Mouse (Mus musculus): Measurements from ENCODE around the gene Spink2. TPM values are rescaled to one million over a fixed set of nuclear protein-coding genes. Genes with fewer than 3 reads are reported as not detected.

Spink2 gene
- polyA plus RNA-seq, 1 experiment from 2014 or later, result not detected

GRCm38 (mm10) chr5:77174779-77175178, 36.5 kb downstream of the Spink2 start:
- ChIA-PET CTCF (no interaction called here), POLR2A (no interaction called here)

GRCm38 (mm10) chr5:77170593-77170992, 40.7 kb downstream of the Spink2 start:
- DNase-seq (ENCODE audit: low read depth, low spot score) (no peak), ATAC-seq (no peak)
- peaks cover 19% of the 10 kb centered on the region for H3K27me3 ChIP-seq
- POLR2A ChIA-PET, result no interaction called here
- TF ChIP-seq CTCF (IDR thresholded peaks at IDR 0.05), result peak; percentile 48
- CTCF ChIA-PET, result interaction anchor here (1.0 to 2.3 kb wide), 2 partner anchors 81 to 99 kb away, joined by 6 to 10 read pairs; no protein-coding TSS in a partner anchor
- in situ Hi-C loops (cut with MboI; ENCODE audit: low pct_unique_long_range_greater_than_20kb), result loop anchor here (10.0 kb wide), 1 partner anchor 86 kb away; no protein-coding TSS in a partner anchor

More at GRCm38 (mm10) chr5:77174779-77175178, 36.5 kb downstream of the Spink2 start:
- ATAC-seq, result no peak
- H3K27me3 ChIP-seq, result peaks cover 20% of the 10 kb centered on the region
- TF ChIP-seq CTCF (IDR thresholded peaks at IDR 0.05), result no peak
- in situ Hi-C loops (cut with MboI; ENCODE audit: low pct_unique_long_range_greater_than_20kb), result loop anchor here (10.0 kb wide), 1 partner anchor 90 kb away; no protein-coding TSS in a partner anchor
- no peak for DNase-seq (ENCODE audit: low read depth, low spot score)

GRCm38 (mm10) chr5:77167306-77167945, 43.8 kb downstream of the Spink2 start:
- peaks cover 6% of the 10 kb centered on the region for H3K27me3 ChIP-seq
- ChIA-PET CTCF (no interaction called here), POLR2A (interaction anchor here (0.7 kb wide), 1 partner anchor 39 kb away, joined by 4 read pairs; no protein-coding TSS in a partner anchor)
- ATAC-seq (no peak), DNase-seq (ENCODE audit: low read depth, low spot score) (no peak)
- in situ Hi-C loops (cut with MboI; ENCODE audit: low pct_unique_long_range_greater_than_20kb), result no loop called here
- no peak for TF ChIP-seq CTCF (IDR thresholded peaks at IDR 0.05)

- POLR2A ChIA-PET, result no interaction called here
- peaks cover 6% of the 10 kb centered on the region for H3K27me3 ChIP-seq
Observed at GRCm38 (mm10) chr5:77165703-77166625, 45.3 kb downstream of the Spink2 start.

GRCm38 (mm10) chr5:77163597-77163996, 47.7 kb downstream of the Spink2 start:
- TF ChIP-seq CTCF (IDR thresholded peaks at IDR 0.05), result no peak
- ChIA-PET POLR2A (no interaction called here), CTCF (interaction anchor here (0.8 kb wide), 1 partner anchor 34 kb away, joined by 3 read pairs; no protein-coding TSS in a partner anchor)
- DNase-seq (ENCODE audit: low read depth, low spot score), result no peak
- H3K27me3 ChIP-seq, result peaks cover 6% of the 10 kb centered on the region
- in situ Hi-C loops (cut with MboI; ENCODE audit: low pct_unique_long_range_greater_than_20kb), result no loop called here
- no peak for ATAC-seq

More at GRCm38 (mm10) chr5:77165703-77166625, 45.3 kb downstream of the Spink2 start:
- DNase-seq (ENCODE audit: low read depth, low spot score) (no peak), ATAC-seq (no peak)
- no peak for TF ChIP-seq CTCF (IDR thresholded peaks at IDR 0.05)
- CTCF ChIA-PET, result no interaction called here
- in situ Hi-C loops (cut with MboI; ENCODE audit: low pct_unique_long_range_greater_than_20kb), result no loop called here

GRCm38 (mm10) chr5:77162566-77162965, 48.7 kb downstream of the Spink2 start:
- in situ Hi-C loops (cut with MboI; ENCODE audit: low pct_unique_long_range_greater_than_20kb), result no loop called here
- ATAC-seq, result no peak
- peaks cover 8% of the 10 kb centered on the region for H3K27me3 ChIP-seq
- CTCF ChIA-PET, result no interaction called here
- no peak for DNase-seq (ENCODE audit: low read depth, low spot score)
- no peak for TF ChIP-seq CTCF (IDR thresholded peaks at IDR 0.05)
- POLR2A ChIA-PET, result no interaction called here

- in situ Hi-C loops (cut with MboI; ENCODE audit: low pct_unique_long_range_greater_than_20kb), result no loop called here
- peaks cover 6% of the 10 kb centered on the region for H3K27me3 ChIP-seq
- DNase-seq (ENCODE audit: low read depth, low spot score), result no peak
- no peak for TF ChIP-seq CTCF (IDR thresholded peaks at IDR 0.05)
- no peak for ATAC-seq
- ChIA-PET POLR2A (no interaction called here), CTCF (no interaction called here)
Observed at GRCm38 (mm10) chr5:77157777-77158540, 53.3 kb downstream of the Spink2 start.

GRCm38 (mm10) chr5:77156938-77157337, 54.3 kb downstream of the Spink2 start:
- no peak for DNase-seq (ENCODE audit: low read depth, low spot score)
- peaks cover 6% of the 10 kb centered on the region for H3K27me3 ChIP-seq
- CTCF ChIA-PET, result no interaction called here
- in situ Hi-C loops (cut with MboI; ENCODE audit: low pct_unique_long_range_greater_than_20kb), result no loop called here
- POLR2A ChIA-PET, result interaction anchor here (0.6 kb wide), 1 partner anchor 9 kb away, joined by 4 read pairs; no protein-coding TSS in a partner anchor
- no peak for ATAC-seq
- no peak for TF ChIP-seq CTCF (IDR thresholded peaks at IDR 0.05)

GRCm38 (mm10) chr5:77155526-77155925, 55.7 kb downstream of the Spink2 start:
- no peak for TF ChIP-seq CTCF (IDR thresholded peaks at IDR 0.05)
- peaks cover 13% of the 10 kb centered on the region for H3K27me3 ChIP-seq
- in situ Hi-C loops (cut with MboI; ENCODE audit: low pct_unique_long_range_greater_than_20kb), result no loop called here
- DNase-seq (ENCODE audit: low read depth, low spot score) (no peak), ATAC-seq (no peak)
- POLR2A ChIA-PET, result no interaction called here
- CTCF ChIA-PET, result interaction anchor here (0.7 to 1.3 kb wide), 3 partner anchors 13 to 94 kb away, joined by 3 to 5 read pairs (median 4); no protein-coding TSS in a partner anchor

Other genes starting within 250 kb of the Spink2 start
- gene Srp72, start 236.8 kb downstream of the Spink2 start, polyA plus RNA-seq (2021), result 123 TPM
- gene Arl9, start 207.4 kb downstream of the Spink2 start, polyA plus RNA-seq (2021), result 0.23 TPM
- gene Thegl, start 195.4 kb downstream of the Spink2 start, polyA plus RNA-seq (2021), result not detected
- not detected for gene Hopx, start 96.3 kb downstream of the Spink2 start, polyA plus RNA-seq (2021)
- gene Rest, start 54.0 kb upstream of the Spink2 start, polyA plus RNA-seq (2021), result 25.7 TPM
- gene Noa1, start 98.6 kb upstream of the Spink2 start, polyA plus RNA-seq (2021), result 28.2 TPM
- gene Polr2b, start 98.7 kb upstream of the Spink2 start, polyA plus RNA-seq (2021), result 75.3 TPM
- gene Igfbp7, start 196.6 kb upstream of the Spink2 start, polyA plus RNA-seq (2021), result 1,229 TPM

All from Patski (cell line).